Mouse (Mus musculus) c-Kit-positive CD71-negative TER-119-negative erythroid progenitor cells, embryonic 14.5 days (primary cell): ENCODE data around the gene E030018B13Rik.

Experiments used
- DNase-seq: peaks from one replicate; pipeline ENCODE4 v3.0.0-alpha.2; 2013; ENCODE audit warnings: low read depth

The E030018B13Rik gene

GRCm38 (mm10) chr7:63965635-63966418, 49.2 kb downstream of the E030018B13Rik start:
- no peak for DNase-seq

DNA sequence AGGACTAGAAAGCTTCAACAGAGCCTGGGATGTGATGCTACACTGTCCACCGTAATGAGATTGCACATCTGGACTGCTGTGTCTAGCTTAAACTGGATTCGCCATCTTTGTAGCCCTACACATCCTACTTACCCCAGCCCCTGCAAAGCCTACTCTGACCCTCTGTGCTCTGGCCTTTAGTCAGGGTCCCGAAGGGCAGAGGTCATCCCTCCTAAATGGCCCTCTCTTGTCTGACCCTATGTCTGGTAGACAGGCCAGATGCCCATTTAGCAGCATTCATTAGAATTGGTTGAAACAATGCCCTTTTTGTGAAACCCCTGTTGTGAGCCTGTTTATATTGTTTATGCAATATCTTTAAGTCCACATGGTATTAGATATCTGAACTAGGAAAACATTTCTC, 53.3 kb downstream of the E030018B13Rik start:
- no peak for DNase-seq
